Mouse (Mus musculus) lung, postnatal 0 days (tissue): ENCODE measurements at regions not wholly inside any gene's neighbourhood (a gene's known extent, or its start where the extent isn't known, plus 50 kb on each side); places are given as distances from the start of the nearest gene placed in this dataset.

Source experiments
- CTCF ChIP-seq: IDR thresholded peaks from 2 replicates; pipeline ENCODE4 v1.5.1; 2016; ENCODE audit warnings: antibody characterized with exemption, mild to moderate bottlenecking
- EP300 ChIP-seq: IDR thresholded peaks from 2 replicates; pipeline ENCODE4 v1.6.1; 2016; ENCODE audit warnings: antibody characterized with exemption, mild to moderate bottlenecking, control low read depth

DNA sequence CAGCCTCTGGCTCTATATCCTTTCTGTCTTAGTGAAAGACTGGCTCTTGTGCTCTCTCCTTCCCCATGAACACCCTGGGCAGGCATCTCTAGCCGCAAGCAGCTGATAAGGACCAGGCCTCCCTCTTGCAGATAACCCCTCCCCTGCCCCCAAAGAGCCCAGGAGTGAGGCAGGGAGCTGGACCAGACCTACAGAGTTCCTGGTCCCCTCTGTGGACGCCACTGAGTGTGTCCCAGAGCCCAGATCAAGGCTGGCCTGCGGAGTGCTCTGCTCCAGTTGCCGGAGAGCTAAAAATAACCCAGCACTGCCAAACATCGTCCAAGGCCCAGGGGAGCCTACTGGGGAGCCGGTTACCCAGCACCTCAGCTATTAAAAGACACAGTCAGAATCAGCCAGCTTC is 93.2 kb upstream of the Mgme1 start:
- TF ChIP-seq EP300 (no peak), CTCF (no peak)
